Mouse (Mus musculus) heart, adult 2 months (tissue): ENCODE measurements around the gene Gsk3a.

Experiments used
- CTCF ChIP-seq: fragments of 200-600 bp; IDR thresholded peaks from 2 replicates; pipeline ENCODE4 v1.8.1; 2022; ENCODE audit warnings: antibody characterized with exemption, mild to moderate bottlenecking, moderate library complexity
- EP300 ChIP-seq: fragments of 200-500 bp; IDR thresholded peaks from 2 replicates; pipeline ENCODE4 v1.6.1; 2011; ENCODE audit warnings: low read depth, low read length, control low read depth; ENCODE audit not compliant: insufficient read depth
- POLR2A ChIP-seq: fragments of 200-500 bp; IDR thresholded peaks from 2 replicates; pipeline ENCODE4 v1.6.1; 2011; ENCODE audit warnings: mild to moderate bottlenecking, low read depth, low read length, control low read depth; ENCODE audit not compliant: insufficient read depth

DNA sequence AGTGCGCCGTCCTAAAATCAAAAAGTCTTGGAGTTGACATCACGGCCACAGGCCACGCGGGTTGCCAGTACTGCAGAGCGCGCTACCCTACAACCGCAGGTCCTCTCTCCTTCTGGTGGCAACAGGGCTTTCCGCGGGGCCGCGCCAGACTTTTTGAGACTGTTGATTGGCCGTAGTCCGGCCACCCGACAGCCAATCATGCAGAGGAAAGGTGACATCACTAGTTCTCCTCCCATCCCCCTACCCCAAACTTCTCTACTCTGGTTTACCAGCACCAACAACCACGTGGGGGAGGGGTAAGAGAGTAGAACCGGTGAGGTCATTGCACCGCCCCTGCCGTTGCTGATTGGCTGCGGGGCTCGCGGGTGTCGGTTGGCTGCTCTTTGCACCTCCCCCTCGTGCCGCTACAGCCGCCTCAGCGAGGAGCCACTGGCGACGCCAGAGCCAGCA, 29.7 kb upstream of the Gsk3a start, which contains the start of gene Cic:
- TF ChIP-seq CTCF = peak; percentile 33
- TF ChIP-seq POLR2A = peak; percentile 64
- peak; percentile 57; the same call in 1 of the 2 replicates for TF ChIP-seq EP300
